Mouse (Mus musculus) subcutaneous adipose tissue, adult 2 months (tissue): Measurements from ENCODE around the gene Shmt2. TPM values are rescaled to one million over a fixed set of nuclear protein-coding genes. Genes with fewer than 3 reads are reported as not detected.

ENCODE experiments used
- polyA plus RNA-seq: library from polyadenylated mRNA; depleted of rRNA; stranded (reverse); fragments of >200 nt; gene quantifications from 2 replicates; pipeline ENCODE4 v1.2.3, GENCODE M21; 2012; ENCODE audit warnings: low replicate concordance; rRNA removed

Shmt2 gene
- 40.8 and 93.7 TPM in 2 replicates for polyA plus RNA-seq

DNA sequence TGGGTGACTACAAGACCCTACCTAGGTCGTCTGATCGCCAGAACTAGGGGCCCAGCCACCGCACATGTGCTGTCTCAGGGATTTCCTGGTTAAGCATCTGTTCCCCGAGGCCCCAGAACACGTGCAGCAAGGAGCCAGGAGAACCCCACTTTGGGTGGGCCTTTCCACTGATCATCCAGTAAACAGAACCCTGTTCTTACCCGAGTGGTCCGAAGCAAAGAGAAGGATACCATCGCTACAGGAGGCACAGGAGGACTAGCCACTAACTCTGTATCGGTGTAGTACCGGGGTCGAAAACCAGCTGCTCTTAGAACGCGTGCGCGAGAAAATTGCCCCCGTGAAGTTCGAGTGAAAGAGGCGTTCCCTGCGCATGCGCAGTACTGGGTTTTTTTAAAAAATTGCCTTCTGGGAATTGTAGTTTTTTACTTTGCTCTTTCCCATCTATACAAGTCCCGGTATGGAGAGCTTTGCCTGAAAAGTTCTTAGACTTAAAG is at the start of gene Shmt2:
Shmt2 (minus strand) TSS at position 357 of the 494 bp plus-strand sequence.

DNA sequence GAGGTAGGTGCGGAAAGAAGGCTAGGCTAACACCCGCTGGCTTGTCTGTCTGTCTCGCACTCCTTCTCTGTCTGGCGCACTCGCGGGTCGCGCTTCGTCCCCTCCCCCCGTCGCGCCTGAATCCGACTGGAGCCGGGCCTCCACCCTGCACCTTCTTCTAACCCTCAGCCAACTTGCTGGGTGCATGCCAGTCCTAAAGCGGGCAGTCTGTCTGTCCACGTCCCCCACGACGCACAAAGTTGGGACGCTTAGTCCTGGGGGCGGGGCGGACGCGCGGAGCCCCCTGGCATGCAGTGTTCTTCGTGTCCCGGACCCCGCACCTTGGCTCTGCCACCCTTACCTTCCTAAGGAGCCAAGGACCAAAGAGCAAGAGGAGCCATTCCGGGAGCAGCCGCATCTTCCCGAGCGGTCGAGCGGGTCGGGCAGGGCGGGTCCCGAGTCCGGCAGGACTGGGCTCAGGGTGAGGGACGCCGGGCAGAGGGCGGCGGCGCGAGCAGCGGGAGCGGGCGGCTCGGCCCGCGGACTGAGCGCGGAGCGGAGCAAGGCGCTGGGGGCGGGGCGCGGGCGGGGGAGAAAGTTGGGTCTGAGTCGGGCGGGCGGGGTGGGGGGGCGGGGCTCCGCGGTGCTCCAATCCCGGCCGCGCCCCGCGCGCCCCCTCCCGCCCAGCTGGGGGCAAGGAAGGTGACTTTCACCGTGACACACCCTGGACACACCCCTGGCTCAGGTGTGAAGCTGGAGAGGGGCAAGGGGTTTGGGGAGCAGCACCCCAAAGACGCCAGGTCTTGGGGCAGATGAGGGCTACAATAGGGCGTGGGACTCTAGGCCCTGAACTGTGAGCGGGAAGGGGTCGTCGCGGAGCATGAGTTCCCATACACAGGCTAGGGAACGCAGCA is 12.0 kb upstream of the Shmt2 start, which contains the start of gene Nxph4:
Nxph4 (minus strand) TSS at position 524 of the 893 bp plus-strand sequence.

DNA sequence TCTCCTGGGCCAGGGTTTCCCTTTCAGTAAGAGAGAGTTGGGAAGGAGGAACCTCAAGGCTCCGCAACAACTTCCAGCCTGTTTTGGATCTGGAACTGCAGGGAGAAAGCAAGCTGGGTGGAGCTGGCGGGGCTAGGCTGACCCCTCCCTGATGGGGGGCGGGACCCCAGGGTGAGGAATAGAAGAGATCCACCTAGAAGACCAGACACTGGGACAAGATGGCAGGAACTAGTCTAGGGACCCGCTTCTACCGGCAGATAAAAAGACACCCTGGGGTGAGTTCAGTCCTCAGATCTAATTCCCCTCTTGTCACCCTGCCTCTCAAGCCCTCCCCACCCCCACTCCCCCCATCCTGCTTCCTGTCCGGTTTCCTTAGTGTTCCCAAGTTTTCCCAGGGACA is 7.5 kb downstream of the Shmt2 start, which contains the start of gene Ndufa4l2:
Ndufa4l2 (plus strand) TSS at position 204 of the 400 bp plus-strand sequence.

DNA sequence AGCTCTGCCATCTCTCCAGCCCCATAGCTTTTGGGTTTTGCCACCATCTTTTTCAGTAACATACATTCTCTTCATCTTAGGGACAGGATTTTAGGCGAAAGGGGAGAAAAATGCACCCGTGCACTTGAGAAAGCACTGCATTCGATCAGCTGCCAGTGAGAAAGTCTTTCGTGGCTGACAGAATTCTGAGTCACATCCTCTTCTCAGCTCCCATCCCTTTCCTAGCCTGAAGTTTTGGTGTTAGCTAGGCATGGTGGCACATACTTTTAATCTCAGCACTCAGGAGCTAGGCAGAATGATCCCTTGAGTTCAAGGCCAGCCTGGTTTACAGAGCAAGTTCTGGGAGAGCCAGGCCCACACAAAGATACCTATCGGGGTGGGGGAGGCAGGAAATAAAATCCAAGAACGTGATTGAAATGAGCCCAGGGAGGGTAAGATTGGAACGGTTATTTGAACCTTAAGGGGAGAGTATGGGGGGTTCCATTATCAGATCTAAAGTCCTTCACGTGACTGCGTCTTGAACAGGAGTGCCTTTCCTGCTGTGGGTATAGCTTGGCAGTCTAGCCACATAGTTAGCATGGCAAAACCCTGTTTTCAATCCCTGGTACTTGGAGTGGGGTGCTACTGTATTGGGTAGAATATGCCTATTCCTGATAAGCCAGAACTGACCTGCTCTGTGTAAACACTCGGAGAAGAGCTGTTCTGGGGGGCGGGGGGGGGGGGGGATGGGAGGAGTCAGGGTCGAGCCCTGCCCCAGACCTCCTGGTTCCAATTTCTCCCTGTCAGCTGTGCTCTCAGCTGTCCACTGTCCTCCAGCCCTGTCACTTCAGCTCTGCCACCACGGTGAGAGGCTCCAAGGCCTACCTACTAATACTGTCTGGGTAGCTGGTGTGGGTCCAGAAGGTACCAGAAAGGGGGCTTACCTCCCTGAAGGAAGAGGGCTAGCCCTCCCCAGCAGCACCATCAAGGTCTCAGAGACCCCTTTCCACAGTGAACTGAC is 21.1 kb downstream of the Shmt2 start, which contains the start of gene Stac3:
Stac3 (plus strand) TSS at position 793 of the 1,000 bp plus-strand sequence.

Other genes with a start within 250 kb of the Shmt2 start
- gene Mbd6, start 233.4 kb downstream of the Shmt2 start, polyA plus RNA-seq, result 31.4 and 44.7 TPM in 2 replicates
- 66.5 and 79.6 TPM in 2 replicates for gene Mars, start 210.7 kb downstream of the Shmt2 start, polyA plus RNA-seq
- 8.7 and 11.8 TPM in 2 replicates for gene Arhgap9, start 200.5 kb downstream of the Shmt2 start, polyA plus RNA-seq
- gene Gli1, start 180.5 kb downstream of the Shmt2 start, polyA plus RNA-seq, result 4.5 and 159 TPM in 2 replicates
- gene Inhbe, start 168.0 kb downstream of the Shmt2 start, polyA plus RNA-seq, result 0.03 TPM in 1 of 2 replicates, not detected in the other
- not detected in 2 replicates for gene Inhbc, start 152.0 kb downstream of the Shmt2 start, polyA plus RNA-seq
- 68.8 and 82.7 TPM in 2 replicates for gene R3hdm2, start 142.1 kb downstream of the Shmt2 start, polyA plus RNA-seq
- 2.0 and 5.6 TPM in 2 replicates for gene Stac3, start 20.8 kb downstream of the Shmt2 start, polyA plus RNA-seq
- gene Ndufa4l2, start 7.5 kb downstream of the Shmt2 start, polyA plus RNA-seq, result 51.9 and 59.2 TPM in 2 replicates
- gene Nxph4, start 12.1 kb upstream of the Shmt2 start, polyA plus RNA-seq, result 0.09 and 0.36 TPM in 2 replicates
- 237 and 318 TPM in 2 replicates for gene Lrp1, start 98.7 kb upstream of the Shmt2 start, polyA plus RNA-seq
- 111 and 133 TPM in 2 replicates for gene Stat6, start 120.5 kb upstream of the Shmt2 start, polyA plus RNA-seq
- gene Nemp1, start 144.5 kb upstream of the Shmt2 start, polyA plus RNA-seq, result 2.8 and 5.3 TPM in 2 replicates
- 15.5 and 48.9 TPM in 2 replicates for gene Nab2, start 146.1 kb upstream of the Shmt2 start, polyA plus RNA-seq
- 0.10 and 0.33 TPM in 2 replicates for gene Myo1a, start 182.7 kb upstream of the Shmt2 start, polyA plus RNA-seq
- 0.35 TPM in 1 of 2 replicates, not detected in the other for gene Tac2, start 202.0 kb upstream of the Shmt2 start, polyA plus RNA-seq
- gene Zbtb39, start 217.1 kb upstream of the Shmt2 start, polyA plus RNA-seq, result 5.9 and 12.6 TPM in 2 replicates
- 2.8 and 13.7 TPM in 2 replicates for gene Gpr182, start 229.3 kb upstream of the Shmt2 start, polyA plus RNA-seq
- gene Rdh1, start 237.3 kb upstream of the Shmt2 start, polyA plus RNA-seq, result 0.03 and 3.0 TPM in 2 replicates
- 4.2 TPM in 1 of 2 replicates, not detected in the other for gene Rdh16f1, start 237.3 kb upstream of the Shmt2 start, polyA plus RNA-seq